Mouse (Mus musculus) limb, embryonic 14.5 days (tissue): ENCODE data around the gene Il10. TPM values are rescaled to one million over a fixed set of nuclear protein-coding genes. Genes with fewer than 3 reads are reported as not detected.

Source experiments
- ATAC-seq: fragments of 200-750 bp; cut with Nextera tagmentation; 2 replicates; pipeline ENCODE4 v1.8.0; 2017; ENCODE audit warnings: low read depth, moderate number of reproducible peaks, moderate TSS enrichment; ENCODE audit not compliant: low FRiP score
- DNase-seq: peaks from one replicate; pipeline ENCODE4 v3.0.0-alpha.2; 2015; ENCODE audit warnings: low spot score
- H3K27ac ChIP-seq: fragments of 300-500 bp; sonication (generic); replicated peaks from 2 replicates; pipeline ENCODE4 v1.5.1; 2014; ENCODE audit warnings: low read depth, mild to moderate bottlenecking, low read length, moderate library complexity, mixed read lengths
- H3K27me3 ChIP-seq: fragments of 300-500 bp; sonication (generic); 2 replicates; pipeline ENCODE4 v1.6.1; 2014; ENCODE audit warnings: low read length, mixed read lengths; ENCODE audit not compliant: control insufficient read depth, insufficient read depth
- H3K36me3 ChIP-seq: fragments of 300-500 bp; sonication (generic); 2 replicates; pipeline ENCODE4 v1.6.1; 2014; ENCODE audit warnings: mild to moderate bottlenecking, low read length, moderate library complexity, mixed read lengths; ENCODE audit not compliant: control insufficient read depth, insufficient read depth
- H3K4me1 ChIP-seq: fragments of 300-500 bp; sonication (generic); 2 replicates; pipeline ENCODE4 v1.6.1; 2014; ENCODE audit warnings: antibody characterized with exemption, low read length, mixed read lengths; ENCODE audit not compliant: control insufficient read depth, insufficient read depth
- H3K4me2 ChIP-seq: fragments of 300-500 bp; sonication (generic); replicated peaks from 2 replicates; pipeline ENCODE4 v1.6.1; 2014; ENCODE audit warnings: low read depth, mild to moderate bottlenecking, low read length, moderate library complexity; ENCODE audit not compliant: severe bottlenecking
- H3K4me3 ChIP-seq: fragments of 300-500 bp; sonication (generic); replicated peaks from 2 replicates; pipeline ENCODE4 v1.5.1; 2014; ENCODE audit warnings: low read length
- H3K9ac ChIP-seq: fragments of 300-500 bp; sonication (generic); 2 replicates; pipeline ENCODE4 v1.6.1; 2014; ENCODE audit warnings: mild to moderate bottlenecking, low read depth, low read length, moderate library complexity; ENCODE audit not compliant: severe bottlenecking
- H3K9me3 ChIP-seq: fragments of 300-500 bp; sonication (generic); 2 replicates; pipeline ENCODE4 v1.6.1; 2016; ENCODE audit warnings: low read length; ENCODE audit not compliant: control insufficient read depth
- POLR2A ChIP-seq: fragments of 200-500 bp; IDR thresholded peaks from 2 replicates; pipeline ENCODE4 v1.8.0; 2012; ENCODE audit warnings: inconsistent platforms, mild to moderate bottlenecking, moderate library complexity, borderline replicate concordance; ENCODE audit not compliant: insufficient read depth, insufficient read length; ENCODE audit errors: extremely low read depth
- WGBS: fragments of 180-500 bp; shearing (Covaris S2); extraction: QIAGEN DNeasy Blood & Tissue Kit; methylation state at CpG from one replicate; pipeline ENCODE4 v1.1.7; 2014; 5-methylcytosine and 5-hydroxymethylcytosine counted together
- polyA plus RNA-seq, 2 experiments: library from polyadenylated mRNA; depleted of rRNA in 1 of 2; stranded (reverse) in 1 of 2; unstranded in 1 of 2; fragments of >200 nt; fragmentation: Nextera tagmentation in 1 of 2; extraction: Ambion mirVana in 1 of 2; gene quantifications; 2 replicates each; pipeline versions ENCODE4 v1.2.1 to v1.2.3; 2012 to 2014

The Il10 gene
- polyA plus RNA-seq (2012; rRNA removed), result 0.05 and 0.06 TPM in 2 replicates
- not detected in 2 replicates for polyA plus RNA-seq (2014; fragmentation: Nextera tagmentation; extraction: Ambion mirVana)

GRCm38 (mm10) chr1:131019492-131020098 lies at the start of gene Il10:
Gene Il10, plus strand, starts transcription at chr1:131019845.
- Histone ChIP-seq H3K4me3 (no peak within 1 kb of the TSS), H3K27ac (no peak within 1 kb of the TSS), H3K4me1 (no peaks in the 10 kb centered on the region; the same call in 1 of the 2 replicates), H3K4me2 (no peak within 1 kb of the TSS), H3K27me3 (no peaks in the 10 kb centered on the region), H3K9me3 (no peaks in the 10 kb centered on the region), H3K36me3 (no peaks in the 10 kb centered on the region), H3K9ac (no peak within 1 kb of the TSS)
- TF ChIP-seq POLR2A, result no peak
- DNase-seq, result no peak
- ATAC-seq, result no peak
- WGBS, result 71% methylated on average over 8 of the region's 8 CpGs

DNA sequence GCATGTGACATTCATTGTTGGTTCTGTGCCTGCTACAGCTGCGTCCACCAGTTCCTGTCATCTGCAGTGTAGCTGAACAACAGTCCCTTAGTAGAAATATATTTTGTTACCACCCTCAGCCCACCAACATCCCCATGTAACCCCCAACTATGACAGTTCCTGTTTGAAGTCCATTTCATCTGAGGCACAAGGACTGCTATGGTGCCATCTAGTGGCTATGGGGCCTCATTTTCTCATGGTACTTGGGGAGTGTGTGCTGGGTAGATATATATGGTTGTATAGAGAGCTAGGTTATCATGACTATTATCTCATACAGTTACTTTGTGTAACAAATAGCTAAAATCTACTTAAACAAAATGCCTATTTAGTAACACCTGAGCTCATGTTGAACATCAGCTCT lies 40.2 kb upstream of the Il10 start:
- H3K4me2 ChIP-seq, result no peak overlapping the region
- H3K27ac ChIP-seq, result no peak overlapping the region
- no peak for TF ChIP-seq POLR2A
- H3K4me1 ChIP-seq, result no peaks in the 10 kb centered on the region
- no peak overlapping the region for H3K9ac ChIP-seq
- H3K4me3 ChIP-seq, result no peak overlapping the region
- ATAC-seq (no peak), DNase-seq (peak; percentile 44)
- 42% methylated on average over 1 of the region's 1 CpGs for WGBS
- no peaks in the 10 kb centered on the region for H3K9me3 ChIP-seq
- H3K36me3 ChIP-seq, result no peaks in the 10 kb centered on the region
- H3K27me3 ChIP-seq, result no peaks in the 10 kb centered on the region

GRCm38 (mm10) chr1:130984441-130984840 lies 35.2 kb upstream of the Il10 start:
- no peaks in the 10 kb centered on the region for H3K36me3 ChIP-seq
- no peaks in the 10 kb centered on the region for H3K9me3 ChIP-seq
- DNase-seq (no peak), ATAC-seq (no peak)
- 66% methylated on average over 7 of the region's 7 CpGs for WGBS
- no peak overlapping the region for H3K4me2 ChIP-seq
- no peak for TF ChIP-seq POLR2A
- H3K4me3 ChIP-seq, result no peak overlapping the region
- no peak overlapping the region for H3K9ac ChIP-seq
- H3K27me3 ChIP-seq, result no peaks in the 10 kb centered on the region
- no peak overlapping the region for H3K27ac ChIP-seq
- no peaks in the 10 kb centered on the region for H3K4me1 ChIP-seq

- no peak overlapping the region for H3K27ac ChIP-seq
- no peak overlapping the region for H3K9ac ChIP-seq
- no peak for TF ChIP-seq POLR2A
- ATAC-seq (no peak), DNase-seq (no peak)
- H3K9me3 ChIP-seq, result no peaks in the 10 kb centered on the region
- no peaks in the 10 kb centered on the region for H3K27me3 ChIP-seq
- H3K36me3 ChIP-seq, result no peaks in the 10 kb centered on the region
- H3K4me3 ChIP-seq, result no peak overlapping the region
- 84% methylated on average over 5 of the region's 5 CpGs for WGBS
- no peaks in the 10 kb centered on the region for H3K4me1 ChIP-seq
- no peak overlapping the region for H3K4me2 ChIP-seq
These were observed 32.6 kb upstream of the Il10 start for GRCm38 (mm10) chr1:130987001-130987400.

GRCm38 (mm10) chr1:130987418-130987817 lies 32.2 kb upstream of the Il10 start:
- ATAC-seq, result no peak

DNA sequence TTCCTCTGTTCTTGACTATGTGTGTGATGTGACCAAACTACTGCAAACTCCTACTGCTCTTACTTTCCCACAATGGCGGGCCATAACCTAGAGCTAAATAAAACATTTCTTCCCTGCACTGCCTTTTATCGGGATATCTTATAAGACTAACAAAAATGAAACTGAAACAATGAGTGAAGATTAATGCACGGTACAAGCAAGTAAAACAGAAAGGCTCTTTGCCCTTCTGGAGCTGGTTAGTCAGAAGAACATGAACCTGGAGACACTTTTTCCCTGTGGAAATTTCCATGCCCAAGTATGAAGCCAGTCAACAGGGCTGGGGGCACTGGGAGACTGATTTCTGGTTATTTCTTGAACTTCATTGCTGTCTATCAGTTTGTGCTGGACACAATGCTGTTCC lies 30.3 kb upstream of the Il10 start:
- DNase-seq (no peak), ATAC-seq (no peak)
- Histone ChIP-seq H3K9me3 (no peaks in the 10 kb centered on the region), H3K4me3 (no peak overlapping the region), H3K4me2 (no peak overlapping the region), H3K27me3 (no peaks in the 10 kb centered on the region), H3K4me1 (no peaks in the 10 kb centered on the region), H3K27ac (no peak overlapping the region), H3K36me3 (no peaks in the 10 kb centered on the region), H3K9ac (no peak overlapping the region)
- no peak for TF ChIP-seq POLR2A
- WGBS, result 91% methylated on average over 3 of the region's 3 CpGs

More at GRCm38 (mm10) chr1:130987418-130987817, 32.2 kb upstream of the Il10 start:
- Histone ChIP-seq H3K36me3 (no peaks in the 10 kb centered on the region), H3K4me2 (no peak overlapping the region), H3K27me3 (no peaks in the 10 kb centered on the region), H3K9me3 (no peaks in the 10 kb centered on the region), H3K27ac (no peak overlapping the region), H3K4me3 (no peak overlapping the region), H3K9ac (no peak overlapping the region), H3K4me1 (no peaks in the 10 kb centered on the region)
- no peak for DNase-seq
- TF ChIP-seq POLR2A, result no peak
